Mouse (Mus musculus) neural tube, postnatal 0 days (tissue): ENCODE measurements around the gene Trim68. TPM values are rescaled to one million over a fixed set of nuclear protein-coding genes. Genes with fewer than 3 reads are reported as not detected.

ENCODE experiments used
- polyA plus RNA-seq: library from polyadenylated mRNA; unstranded; fragments of >200 nt; fragmentation: Nextera tagmentation; extraction: Ambion mirVana; gene quantifications from 2 replicates; pipeline ENCODE4 v1.2.1, GENCODE M21; 2015

The Trim68 gene
- 5.5 and 9.0 TPM in 2 replicates for polyA plus RNA-seq

GRCm38 (mm10) chr7:102686944-102687501 lies at the start of gene Trim68:
TSS of gene Trim68 (minus strand) at chr7:102687327.

GRCm38 (mm10) chr7:102727391-102727790 lies 40.3 kb upstream of the Trim68 start, which contains the start of gene Olfr559:
TSS of gene Olfr559 (minus strand) at chr7:102727491.

GRCm38 (mm10) chr7:102718970-102719369 lies 31.8 kb upstream of the Trim68 start, which contains the start of gene Olfr33:
TSS of gene Olfr33 (minus strand) at chr7:102719070.

GRCm38 (mm10) chr7:102701915-102702314 lies 14.8 kb upstream of the Trim68 start, which contains the start of gene Olfr558:
TSS of gene Olfr558 (plus strand) at chr7:102702215.

GRCm38 (mm10) chr7:102695358-102696125 lies 8.4 kb upstream of the Trim68 start, which contains the start of gene Olfr557:
TSS of gene Olfr557 (plus strand) at chr7:102695910.

GRCm38 (mm10) chr7:102664599-102664998 lies 22.5 kb downstream of the Trim68 start, which contains the start of gene Olfr556:
TSS of gene Olfr556 (plus strand) at chr7:102664899.

GRCm38 (mm10) chr7:102658523-102658922 lies 28.6 kb downstream of the Trim68 start, which contains the start of gene Olfr555:
TSS of gene Olfr555 (plus strand) at chr7:102658823.

GRCm38 (mm10) chr7:102638132-102638531 lies 49.0 kb downstream of the Trim68 start, which contains the start of gene Olfr554:
TSS of gene Olfr554 (plus strand) at chr7:102638432.

Other genes starting within 250 kb of the Trim68 start
- gene Rrm1, start 245.6 kb downstream of the Trim68 start, polyA plus RNA-seq = 23.1 and 26.0 TPM in 2 replicates
- 0.27 and 0.57 TPM in 2 replicates for gene Olfr543, start 205.6 kb downstream of the Trim68 start, polyA plus RNA-seq
- gene Olfr544, start 199.0 kb downstream of the Trim68 start, polyA plus RNA-seq = 0.06 TPM in 2 replicates
- 0.13 and 0.19 TPM in 2 replicates for gene Olfr545, start 187.8 kb downstream of the Trim68 start, polyA plus RNA-seq
- not detected in 2 replicates for gene Olfr547, start 152.6 kb downstream of the Trim68 start, polyA plus RNA-seq
- gene Olfr548-ps1, start 146.4 kb downstream of the Trim68 start, polyA plus RNA-seq = not detected in 2 replicates
- not detected in 2 replicates for gene Olfr549, start 137.5 kb downstream of the Trim68 start, polyA plus RNA-seq
- 0.22 and 0.38 TPM in 2 replicates for gene Trim21, start 121.8 kb downstream of the Trim68 start, polyA plus RNA-seq
- not detected in 2 replicates for gene Olfr550, start 115.9 kb downstream of the Trim68 start, polyA plus RNA-seq
- gene Olfr551, start 95.4 kb downstream of the Trim68 start, polyA plus RNA-seq = not detected in 2 replicates
- not detected in 2 replicates for gene Olfr552, start 89.6 kb downstream of the Trim68 start, polyA plus RNA-seq
- not detected in 2 replicates for gene Olfr553, start 69.1 kb downstream of the Trim68 start, polyA plus RNA-seq
- gene Olfr554, start 48.9 kb downstream of the Trim68 start, polyA plus RNA-seq = not detected in 2 replicates
- gene Olfr555, start 28.5 kb downstream of the Trim68 start, polyA plus RNA-seq = not detected in 2 replicates
- not detected in 2 replicates for gene Olfr556, start 22.4 kb downstream of the Trim68 start, polyA plus RNA-seq
- not detected in 2 replicates for gene Olfr557, start 8.6 kb upstream of the Trim68 start, polyA plus RNA-seq
- 0.17 and 0.25 TPM in 2 replicates for gene Olfr558, start 14.9 kb upstream of the Trim68 start, polyA plus RNA-seq
- not detected in 2 replicates for gene Olfr33, start 31.7 kb upstream of the Trim68 start, polyA plus RNA-seq
- gene Olfr559, start 40.2 kb upstream of the Trim68 start, polyA plus RNA-seq = not detected in 2 replicates
- not detected in 2 replicates for gene Olfr560, start 72.0 kb upstream of the Trim68 start, polyA plus RNA-seq
- 0.12 and 0.17 TPM in 2 replicates for gene Olfr78, start 72.1 kb upstream of the Trim68 start, polyA plus RNA-seq
- gene Olfr561, start 83.9 kb upstream of the Trim68 start, polyA plus RNA-seq = not detected in 2 replicates
- gene Olfr564, start 116.2 kb upstream of the Trim68 start, polyA plus RNA-seq = not detected in 2 replicates
- gene Olfr566, start 171.4 kb upstream of the Trim68 start, polyA plus RNA-seq = not detected in 2 replicates
- gene Olfr568, start 189.8 kb upstream of the Trim68 start, polyA plus RNA-seq = not detected in 2 replicates
- not detected in 2 replicates for gene Olfr569, start 203.6 kb upstream of the Trim68 start, polyA plus RNA-seq
- not detected in 2 replicates for gene Olfr570, start 207.2 kb upstream of the Trim68 start, polyA plus RNA-seq
- not detected in 2 replicates for gene Olfr571, start 230.2 kb upstream of the Trim68 start, polyA plus RNA-seq
- not detected in 2 replicates for gene Olfr572, start 237.1 kb upstream of the Trim68 start, polyA plus RNA-seq